Mouse (Mus musculus) heart, embryonic 14.5 days (tissue): ENCODE measurements around the gene Dynlt1f. TPM values are rescaled to one million over a fixed set of nuclear protein-coding genes. Genes with fewer than 3 reads are reported as not detected.
"Not testable (repeated sequence)": the region's sequence is repeated elsewhere in the genome, so short reads cannot be mapped to it uniquely, and the experiment has no call there.

Source experiments
- ATAC-seq: fragments of 200-750 bp; cut with Nextera tagmentation; 2 replicates; pipeline ENCODE4 v1.8.0; 2017; ENCODE audit warnings: low read depth, moderate TSS enrichment; ENCODE audit not compliant: insufficient number of reproducible peaks, insufficient read depth, low FRiP score
- H3K27ac ChIP-seq, 2 experiments: fragments of 200-500 bp in 1 of 2; fragments of 300-500 bp in 1 of 2; sonication (generic) in 1 of 2; replicated peaks in 1 of 2; 2 replicates each; pipeline ENCODE4 v1.5.1; 2012 to 2014; ENCODE audit warnings: low read depth in 2 of 2, low read length in 2 of 2, control low read depth in 1 of 2, mild to moderate bottlenecking in 1 of 2, mixed read lengths in 1 of 2; ENCODE audit not compliant: control insufficient read depth in 1 of 2, insufficient read depth in 1 of 2
- H3K27me3 ChIP-seq: fragments of 300-500 bp; sonication (generic); 2 replicates; pipeline ENCODE4 v1.6.1; 2014; ENCODE audit warnings: mild to moderate bottlenecking, low read length, control low read depth; ENCODE audit not compliant: control insufficient read depth, insufficient read depth
- H3K36me3 ChIP-seq: fragments of 300-500 bp; sonication (generic); 2 replicates; pipeline ENCODE4 v1.6.1; 2014; ENCODE audit warnings: mild to moderate bottlenecking, control low read depth, low read length, mixed read lengths; ENCODE audit not compliant: control insufficient read depth, insufficient read depth
- H3K4me1 ChIP-seq, 2 experiments: fragments of 200-500 bp in 1 of 2; fragments of 300-500 bp in 1 of 2; sonication (generic) in 1 of 2; 2 replicates each; pipeline ENCODE4 v1.6.1; 2012 to 2014; ENCODE audit warnings: low read length in 2 of 2, control low read depth in 1 of 2, mixed read lengths in 1 of 2; ENCODE audit not compliant: control insufficient read depth in 2 of 2, insufficient read depth in 2 of 2
- H3K4me2 ChIP-seq: fragments of 300-500 bp; sonication (generic); 2 replicates; pipeline ENCODE4 v1.6.1; 2014; ENCODE audit warnings: mild to moderate bottlenecking, low read length
- H3K4me3 ChIP-seq, 2 experiments: fragments of 200-500 bp in 1 of 2; fragments of 300-500 bp in 1 of 2; sonication (generic) in 1 of 2; 2 replicates each; pipeline ENCODE4 v1.5.1; 2012 to 2014; ENCODE audit warnings: low read length in 2 of 2, mild to moderate bottlenecking in 2 of 2, control low read depth in 1 of 2, low read depth in 1 of 2, moderate library complexity in 1 of 2; ENCODE audit not compliant: control insufficient read depth in 1 of 2, insufficient read depth in 1 of 2
- H3K9ac ChIP-seq: fragments of 300-500 bp; sonication (generic); 2 replicates; pipeline ENCODE4 v1.6.1; 2014; ENCODE audit warnings: mild to moderate bottlenecking, low read length
- H3K9me3 ChIP-seq: fragments of 300-500 bp; sonication (generic); 2 replicates; pipeline ENCODE4 v1.6.1; 2016; ENCODE audit warnings: low read length, control low read depth; ENCODE audit not compliant: control insufficient read depth
- WGBS: fragments of 180-500 bp; shearing (Covaris S2); extraction: QIAGEN DNeasy Blood & Tissue Kit; methylation state at CpG from one replicate; pipeline ENCODE4 v1.1.7; 2014; 5-methylcytosine and 5-hydroxymethylcytosine counted together
- polyA plus RNA-seq: library from polyadenylated mRNA; unstranded; fragments of >200 nt; fragmentation: Nextera tagmentation; extraction: Ambion mirVana; gene quantifications from 2 replicates; pipeline ENCODE4 v1.2.1, GENCODE M21; 2014

Gene Dynlt1f
- polyA plus RNA-seq, 1 experiment from 2014 or later = 265 TPM

- not testable (repeated sequence) for H3K4me2 ChIP-seq, H3K9me3 ChIP-seq, ATAC-seq, H3K4me1 ChIP-seq, H3K36me3 ChIP-seq, H3K27ac ChIP-seq, H3K9ac ChIP-seq, H3K27me3 ChIP-seq, H3K4me3 ChIP-seq
- WGBS = 77% methylated on average over 4 of the region's 4 CpGs
Observed at GRCm38 (mm10) chr17:6644673-6645072, 11.0 kb downstream of the Dynlt1f start.

- not testable (repeated sequence) for H3K27ac ChIP-seq, H3K36me3 ChIP-seq, H3K4me2 ChIP-seq, H3K9me3 ChIP-seq, H3K4me1 ChIP-seq, H3K9ac ChIP-seq, H3K4me3 ChIP-seq, H3K27me3 ChIP-seq, ATAC-seq
- WGBS = 87% methylated on average over 7 of the region's 9 CpGs
Observed at GRCm38 (mm10) chr17:6644210-6644609, 11.5 kb downstream of the Dynlt1f start.

GRCm38 (mm10) chr17:6640771-6641429 is 14.8 kb downstream of the Dynlt1f start:
- H3K4me3 ChIP-seq, H3K9ac ChIP-seq, H3K27me3 ChIP-seq, H3K27ac ChIP-seq, H3K4me1 ChIP-seq, H3K9me3 ChIP-seq, H3K36me3 ChIP-seq, ATAC-seq, H3K4me2 ChIP-seq: not testable (repeated sequence)
- 73% methylated on average over 14 of the region's 14 CpGs for whole genome bisulfite sequencing

GRCm38 (mm10) chr17:6640044-6640637 is 15.6 kb downstream of the Dynlt1f start:
- not testable (repeated sequence) for H3K4me1 ChIP-seq, ATAC-seq, H3K36me3 ChIP-seq, H3K9ac ChIP-seq, H3K4me2 ChIP-seq, H3K27ac ChIP-seq, H3K4me3 ChIP-seq, H3K9me3 ChIP-seq, H3K27me3 ChIP-seq
- 86% methylated on average over 10 of the region's 10 CpGs for WGBS

DNA sequence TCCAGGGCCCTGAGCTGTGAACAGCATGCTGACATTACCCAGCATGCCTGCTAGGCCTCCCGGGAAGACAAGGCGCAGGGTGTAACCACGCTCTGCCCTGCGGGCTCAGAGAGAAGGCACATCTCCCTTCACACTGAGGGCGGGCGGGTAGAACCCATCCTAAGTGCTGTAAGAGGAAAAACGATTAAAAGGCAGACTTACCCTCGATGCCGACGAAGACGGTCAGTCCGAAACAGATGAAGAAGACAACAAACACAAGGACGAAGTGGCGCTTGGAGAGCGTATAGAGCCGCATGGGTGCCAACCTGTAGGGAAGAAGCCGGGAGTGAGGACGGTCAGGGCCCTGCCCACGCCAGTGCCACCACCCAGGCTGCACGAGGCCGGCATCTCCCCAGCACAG is 16.2 kb downstream of the Dynlt1f start:
- ATAC-seq, H3K4me2 ChIP-seq, H3K9ac ChIP-seq, H3K27me3 ChIP-seq, H3K4me1 ChIP-seq, H3K27ac ChIP-seq, H3K9me3 ChIP-seq, H3K36me3 ChIP-seq, H3K4me3 ChIP-seq: not testable (repeated sequence)
- 87% methylated on average over 15 of the region's 21 CpGs for WGBS

DNA sequence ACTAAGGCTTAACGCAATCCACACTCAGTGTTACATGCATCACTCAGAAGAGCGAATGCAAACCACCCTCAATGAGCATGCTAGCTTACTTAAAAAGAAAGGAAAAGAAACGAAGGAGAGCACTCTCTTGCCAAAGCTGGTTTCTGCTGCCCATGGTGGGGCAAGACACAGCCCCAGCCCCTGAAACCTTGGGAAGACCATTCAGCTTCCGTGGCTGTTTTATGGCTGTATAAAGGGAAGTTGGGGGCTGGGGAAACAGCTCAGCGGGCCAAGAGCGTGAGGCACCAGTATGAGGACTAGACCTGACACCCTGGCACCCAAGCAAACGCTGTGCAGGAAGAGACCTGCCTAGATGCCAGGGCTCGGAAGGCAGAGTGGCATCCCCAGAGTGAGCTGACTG is 17.3 kb downstream of the Dynlt1f start:
- H3K9ac ChIP-seq, H3K4me1 ChIP-seq, ATAC-seq, H3K27ac ChIP-seq, H3K27me3 ChIP-seq, H3K36me3 ChIP-seq, H3K4me3 ChIP-seq, H3K9me3 ChIP-seq, H3K4me2 ChIP-seq: not testable (repeated sequence)
- 83% methylated on average over 8 of the region's 8 CpGs for WGBS

- not testable (repeated sequence) for H3K27ac ChIP-seq, H3K4me3 ChIP-seq, H3K4me2 ChIP-seq, H3K9me3 ChIP-seq, H3K27me3 ChIP-seq, ATAC-seq, H3K4me1 ChIP-seq, H3K9ac ChIP-seq, H3K36me3 ChIP-seq
- WGBS = 81% methylated on average over 3 of the region's 4 CpGs
Observed at GRCm38 (mm10) chr17:6637434-6637833, 18.3 kb downstream of the Dynlt1f start.

GRCm38 (mm10) chr17:6636861-6637260 is 18.8 kb downstream of the Dynlt1f start:
- H3K4me3 ChIP-seq = no peak overlapping the region
- H3K9ac ChIP-seq = no peak overlapping the region
- no peak overlapping the region for H3K27ac ChIP-seq
- H3K27me3 ChIP-seq = no peaks in the 10 kb centered on the region
- 65% methylated on average over 5 of the region's 5 CpGs for WGBS
- H3K4me1 ChIP-seq = no peaks in the 10 kb centered on the region
- H3K4me2 ChIP-seq = no peak overlapping the region
- H3K36me3 ChIP-seq = no peaks in the 10 kb centered on the region
- no peak for ATAC-seq
- H3K9me3 ChIP-seq = no peaks in the 10 kb centered on the region
